Mouse (Mus musculus): ENCODE measurements at regions not wholly inside any gene's neighbourhood (a gene's known extent, or its start where the extent isn't known, plus 50 kb on each side); places are given as distances from the start of the nearest gene placed in this dataset.

GRCm38 (mm10) chr6:94779854-94780253, 79.9 kb upstream of the Lrig1 start:
- Histone ChIP-seq H3K4me3 (ENCODE audit: insufficient read depth, low read depth, low read length) (no peak overlapping the region), H3K27ac (ENCODE audit: insufficient read depth, low read depth, low read length) (no peak overlapping the region), H3K4me1 (ENCODE audit: control insufficient read depth, insufficient read depth, low read length) (no peaks in the 10 kb centered on the region)
- TF ChIP-seq CTCF (IDR thresholded peaks at IDR 0.05; ENCODE audit: insufficient read depth, low read depth, low read length) (no peak), POLR2A (IDR thresholded peaks at IDR 0.05; ENCODE audit: insufficient read depth, low read depth, low read length) (no peak)
- 63% methylated on average over 7 of the region's 7 CpGs for WGBS

GRCm38 (mm10) chr6:94779213-94779612, 79.3 kb upstream of the Lrig1 start:
- WGBS, result 74% methylated on average over 7 of the region's 7 CpGs
- no peak for TF ChIP-seq CTCF (IDR thresholded peaks at IDR 0.05; ENCODE audit: insufficient read depth, low read depth, low read length)
- no peak for TF ChIP-seq POLR2A (IDR thresholded peaks at IDR 0.05; ENCODE audit: insufficient read depth, low read depth, low read length)
- no peak overlapping the region for H3K4me3 ChIP-seq (ENCODE audit: insufficient read depth, low read depth, low read length)

GRCm38 (mm10) chr6:94778797-94779196, 78.8 kb upstream of the Lrig1 start:
- no peak overlapping the region for H3K4me3 ChIP-seq (ENCODE audit: insufficient read depth, low read depth, low read length)
- peaks cover 4% of the 10 kb centered on the region; the same call in 1 of the 2 replicates for H3K4me1 ChIP-seq (ENCODE audit: control insufficient read depth, insufficient read depth, low read length)
- TF ChIP-seq CTCF (IDR thresholded peaks at IDR 0.05; ENCODE audit: insufficient read depth, low read depth, low read length), result no peak
- TF ChIP-seq POLR2A (IDR thresholded peaks at IDR 0.05; ENCODE audit: insufficient read depth, low read depth, low read length), result no peak
- no peak overlapping the region for H3K27ac ChIP-seq (ENCODE audit: insufficient read depth, low read depth, low read length)
- WGBS, result 82% methylated on average over 1 of the region's 1 CpGs

More at GRCm38 (mm10) chr6:94779213-94779612, 79.3 kb upstream of the Lrig1 start:
- H3K27ac ChIP-seq (ENCODE audit: insufficient read depth, low read depth, low read length), result no peak overlapping the region
- no peaks in the 10 kb centered on the region for H3K4me1 ChIP-seq (ENCODE audit: control insufficient read depth, insufficient read depth, low read length)

GRCm38 (mm10) chr6:94776585-94776984, 76.6 kb upstream of the Lrig1 start:
- TF ChIP-seq CTCF (IDR thresholded peaks at IDR 0.05; ENCODE audit: insufficient read depth, low read depth, low read length) (no peak), POLR2A (IDR thresholded peaks at IDR 0.05; ENCODE audit: insufficient read depth, low read depth, low read length) (no peak)
- Histone ChIP-seq H3K4me1 (ENCODE audit: control insufficient read depth, insufficient read depth, low read length) (peaks cover 6% of the 10 kb centered on the region), H3K4me3 (ENCODE audit: insufficient read depth, low read depth, low read length) (no peak overlapping the region), H3K27ac (ENCODE audit: insufficient read depth, low read depth, low read length) (no peak overlapping the region)
- WGBS, result 75% methylated on average over 4 of the region's 4 CpGs

- TF ChIP-seq POLR2A (IDR thresholded peaks at IDR 0.05; ENCODE audit: insufficient read depth, low read depth, low read length) (no peak), CTCF (IDR thresholded peaks at IDR 0.05; ENCODE audit: insufficient read depth, low read depth, low read length) (no peak)
- WGBS, result 99% methylated on average over 3 of the region's 3 CpGs
- Histone ChIP-seq H3K27ac (ENCODE audit: insufficient read depth, low read depth, low read length) (no peak overlapping the region), H3K4me1 (ENCODE audit: control insufficient read depth, insufficient read depth, low read length) (peaks cover 6% of the 10 kb centered on the region), H3K4me3 (ENCODE audit: insufficient read depth, low read depth, low read length) (no peak overlapping the region)
These were observed 74.9 kb upstream of the Lrig1 start for GRCm38 (mm10) chr6:94774871-94775270.

- no peak overlapping the region for H3K27ac ChIP-seq (ENCODE audit: insufficient read depth, low read depth, low read length)
- WGBS, result 17% methylated on average over 27 of the region's 27 CpGs
- TF ChIP-seq CTCF (IDR thresholded peaks at IDR 0.05; ENCODE audit: insufficient read depth, low read depth, low read length) (no peak), POLR2A (IDR thresholded peaks at IDR 0.05; ENCODE audit: insufficient read depth, low read depth, low read length) (no peak)
- peak overlapping the region; percentile 18 for H3K4me3 ChIP-seq (ENCODE audit: insufficient read depth, low read depth, low read length)
- peaks cover 6% of the 10 kb centered on the region for H3K4me1 ChIP-seq (ENCODE audit: control insufficient read depth, insufficient read depth, low read length)
These were observed 73.9 kb upstream of the Lrig1 start for GRCm38 (mm10) chr6:94773604-94774486.

GRCm38 (mm10) chr6:94772868-94773603, 73.1 kb upstream of the Lrig1 start:
- Histone ChIP-seq H3K4me1 (ENCODE audit: control insufficient read depth, insufficient read depth, low read length) (peaks cover 6% of the 10 kb centered on the region), H3K4me3 (ENCODE audit: insufficient read depth, low read depth, low read length) (no peak overlapping the region), H3K27ac (ENCODE audit: insufficient read depth, low read depth, low read length) (no peak overlapping the region)
- TF ChIP-seq POLR2A (IDR thresholded peaks at IDR 0.05; ENCODE audit: insufficient read depth, low read depth, low read length) (no peak), CTCF (IDR thresholded peaks at IDR 0.05; ENCODE audit: insufficient read depth, low read depth, low read length) (no peak)
- WGBS, result 71% methylated on average over 12 of the region's 12 CpGs

GRCm38 (mm10) chr6:94772391-94772790, 72.4 kb upstream of the Lrig1 start:
- WGBS, result 78% methylated on average over 7 of the region's 7 CpGs
- Histone ChIP-seq H3K4me1 (ENCODE audit: control insufficient read depth, insufficient read depth, low read length) (peaks cover 6% of the 10 kb centered on the region), H3K27ac (ENCODE audit: insufficient read depth, low read depth, low read length) (no peak overlapping the region), H3K4me3 (ENCODE audit: insufficient read depth, low read depth, low read length) (no peak overlapping the region)
- TF ChIP-seq CTCF (IDR thresholded peaks at IDR 0.05; ENCODE audit: insufficient read depth, low read depth, low read length), result no peak
- no peak for TF ChIP-seq POLR2A (IDR thresholded peaks at IDR 0.05; ENCODE audit: insufficient read depth, low read depth, low read length)

- TF ChIP-seq POLR2A (IDR thresholded peaks at IDR 0.05; ENCODE audit: insufficient read depth, low read depth, low read length) (no peak), CTCF (IDR thresholded peaks at IDR 0.05; ENCODE audit: insufficient read depth, low read depth, low read length) (no peak)
- WGBS, result 37% methylated on average over 5 of the region's 5 CpGs
- peaks cover under 1% of the 10 kb centered on the region; the same call in 1 of the 2 replicates for H3K4me1 ChIP-seq (ENCODE audit: control insufficient read depth, insufficient read depth, low read length)
- H3K4me3 ChIP-seq (ENCODE audit: insufficient read depth, low read depth, low read length), result no peak overlapping the region
- peak overlapping the region; percentile 46; the same call in 1 of the 2 replicates for H3K27ac ChIP-seq (ENCODE audit: insufficient read depth, low read depth, low read length)
These were observed 68.3 kb upstream of the Lrig1 start for GRCm38 (mm10) chr6:94768230-94768629.
